Mouse (Mus musculus): Measurements from ENCODE around the gene Ctsq.
"Not testable (repeated sequence)": the region's sequence is repeated elsewhere in the genome, so short reads cannot be mapped to it uniquely, and the experiment has no call there.

Gene Ctsq

DNA sequence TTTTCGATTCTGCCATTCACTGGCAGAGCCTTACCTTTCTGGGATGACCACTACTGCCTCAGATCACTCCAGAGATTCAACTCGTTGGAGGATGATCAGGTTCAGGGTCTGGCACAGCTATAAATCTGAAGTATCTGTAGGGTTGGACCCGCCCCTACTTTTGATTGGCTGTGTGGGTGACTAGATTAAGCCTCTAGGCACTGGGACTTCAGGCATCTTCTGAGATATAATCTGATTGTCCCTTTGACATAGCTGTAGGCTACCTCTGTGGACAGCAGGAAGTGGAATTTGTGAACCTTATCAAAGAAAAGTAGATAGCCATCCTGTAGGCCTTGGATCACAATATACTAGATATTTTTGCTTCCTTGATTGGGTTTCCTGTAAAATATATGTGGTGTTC is at the start of gene Ctsq:
Ctsq (minus strand) TSS at position 101 of the 400 bp plus-strand sequence.
- DNase-seq (ENCODE audit: extremely low spot score, low read depth, low spot score), result no peak

DNA sequence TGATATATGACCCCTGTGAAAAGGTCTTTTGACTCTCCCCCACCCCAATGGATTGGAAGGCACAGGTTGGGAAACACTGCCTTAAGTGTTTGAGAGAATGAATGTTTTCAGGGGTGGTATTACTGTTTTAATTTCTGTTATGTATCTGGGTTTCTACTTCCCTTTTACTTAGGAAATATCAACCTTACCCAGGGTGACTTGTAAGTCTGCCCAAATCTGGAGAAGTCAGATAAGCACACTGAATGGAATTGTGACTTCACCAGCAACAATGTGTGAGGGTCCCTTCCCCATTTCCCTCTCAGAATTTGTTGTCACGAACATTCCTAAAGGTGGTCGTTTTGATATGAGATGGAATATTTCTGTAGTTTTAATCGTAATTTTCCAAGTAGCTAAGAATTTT is 17.6 kb downstream of the Ctsq start:
- no peak for DNase-seq (ENCODE audit: extremely low spot score, low read depth, low spot score)

DNA sequence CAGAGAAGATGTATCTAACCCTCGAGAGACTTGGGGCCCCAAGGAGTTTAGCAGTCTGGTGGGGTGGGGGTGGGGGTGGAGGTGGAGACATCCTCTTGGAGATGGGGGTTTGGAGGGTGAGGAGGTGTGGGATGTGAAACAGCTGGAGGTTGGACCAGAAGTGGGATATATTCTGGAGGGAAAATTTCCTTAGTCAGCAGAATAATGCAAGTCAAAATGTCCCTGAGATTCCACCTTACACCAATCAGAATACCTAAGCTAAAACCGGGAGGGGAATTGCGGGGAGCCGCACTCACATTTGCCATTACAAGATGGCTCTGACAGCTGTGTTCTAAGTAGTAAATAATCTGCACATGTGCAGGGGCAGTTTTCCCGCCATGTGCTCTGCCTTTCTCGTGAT is 18.6 kb downstream of the Ctsq start:
- no peak for DNase-seq (ENCODE audit: extremely low spot score, low read depth, low spot score)

DNA sequence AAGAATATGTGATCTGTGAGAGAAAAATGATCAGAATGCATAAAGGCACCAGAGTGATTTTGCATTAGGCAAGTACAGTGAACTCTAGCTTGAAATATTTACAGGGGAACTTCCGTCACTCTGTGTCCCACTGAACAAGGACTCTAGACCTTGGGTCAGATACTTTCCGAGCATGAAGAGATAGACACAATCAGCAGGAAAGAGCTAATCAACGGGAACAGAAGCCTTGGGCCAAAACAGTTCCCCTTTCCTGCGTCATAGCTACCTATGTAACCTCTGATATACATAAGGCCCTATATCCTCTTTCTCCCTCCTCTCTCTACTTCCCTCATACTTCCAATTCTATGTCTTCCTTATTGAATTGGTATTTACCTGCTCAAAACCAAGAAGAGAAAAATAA is 30.3 kb downstream of the Ctsq start:
- DNase-seq (ENCODE audit: extremely low spot score, low read depth, low spot score), result no peak

DNA sequence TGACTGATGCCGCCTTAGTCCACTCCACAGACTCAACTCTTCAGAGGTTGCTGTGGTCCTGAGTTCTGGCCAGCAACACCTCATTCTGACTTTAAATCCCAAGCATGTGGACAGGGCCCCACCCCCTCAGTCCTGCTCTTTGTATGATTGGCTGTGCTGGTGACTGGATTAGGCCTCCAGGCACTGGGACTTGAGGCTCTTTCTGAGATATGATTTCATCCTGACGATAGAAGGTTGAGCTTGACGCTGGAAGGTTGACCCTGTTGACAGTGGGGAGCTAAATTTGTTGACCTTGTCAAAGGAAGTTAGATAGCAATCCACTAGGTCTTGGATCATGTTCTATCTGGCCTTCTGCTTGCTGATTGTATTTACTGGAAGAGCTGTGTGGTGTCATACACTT is 34.6 kb downstream of the Ctsq start, which contains the start of gene Ctsj:
Ctsj (minus strand) TSS at position 101 of the 400 bp plus-strand sequence.
- no peak for DNase-seq (ENCODE audit: extremely low spot score, low read depth, low spot score)

DNA sequence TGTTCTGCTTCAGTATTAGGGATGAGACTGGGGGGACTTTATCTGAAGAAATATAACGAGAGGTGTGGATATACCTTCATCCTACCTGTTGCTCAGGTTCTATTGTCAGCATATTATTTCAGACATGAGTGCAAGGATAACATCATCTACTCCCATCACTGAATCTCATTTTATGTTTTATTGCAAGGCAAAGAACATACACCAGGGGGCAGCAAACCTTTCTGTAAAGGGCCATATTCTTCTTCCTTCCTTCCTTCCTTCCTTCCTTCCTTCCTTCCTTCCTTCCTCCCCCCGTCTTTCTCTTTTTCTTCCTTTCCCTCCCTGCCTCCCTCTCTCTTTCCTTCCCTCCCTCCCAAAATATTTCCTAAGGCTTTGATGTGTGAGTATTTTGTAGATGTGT is 42.8 kb downstream of the Ctsq start:
- DNase-seq (ENCODE audit: extremely low spot score, low read depth, low spot score), result no peak

DNA sequence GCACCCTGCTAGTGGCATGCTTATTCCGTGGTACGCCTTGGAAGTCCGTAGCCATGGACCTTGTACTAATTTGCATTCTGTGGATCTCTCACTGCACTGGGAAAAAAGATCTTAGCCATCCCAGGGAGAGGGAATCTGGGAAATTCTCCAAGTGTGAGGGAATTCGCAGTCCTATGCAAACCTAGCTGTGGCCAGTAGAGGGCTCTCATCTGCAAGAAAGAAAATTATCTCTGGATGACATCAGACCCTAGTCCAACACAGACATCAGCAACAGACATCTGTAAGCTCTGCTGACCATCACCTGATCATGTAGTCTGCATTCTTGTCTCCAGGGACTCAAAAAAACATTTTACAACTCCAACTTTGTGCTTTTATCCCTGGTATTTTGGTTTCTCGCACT is 53.5 kb downstream of the Ctsq start:
- DNase-seq (ENCODE audit: extremely low spot score, low read depth, low spot score), result not testable (repeated sequence)

Data from hindlimb bud, embryonic 11.5 days (tissue).